Mouse (Mus musculus) urinary bladder, postnatal 0 days (tissue): ENCODE data around the gene Ret. TPM values are rescaled to one million over a fixed set of nuclear protein-coding genes. Genes with fewer than 3 reads are reported as not detected.

ENCODE experiments used
- polyA plus RNA-seq: library from polyadenylated mRNA; unstranded; fragments of >200 nt; fragmentation: Nextera tagmentation; extraction: Ambion mirVana; gene quantifications from 2 replicates; pipeline ENCODE4 v1.2.1, GENCODE M21; 2015

Gene Ret
- 0.22 and 0.40 TPM in 2 replicates for polyA plus RNA-seq

DNA sequence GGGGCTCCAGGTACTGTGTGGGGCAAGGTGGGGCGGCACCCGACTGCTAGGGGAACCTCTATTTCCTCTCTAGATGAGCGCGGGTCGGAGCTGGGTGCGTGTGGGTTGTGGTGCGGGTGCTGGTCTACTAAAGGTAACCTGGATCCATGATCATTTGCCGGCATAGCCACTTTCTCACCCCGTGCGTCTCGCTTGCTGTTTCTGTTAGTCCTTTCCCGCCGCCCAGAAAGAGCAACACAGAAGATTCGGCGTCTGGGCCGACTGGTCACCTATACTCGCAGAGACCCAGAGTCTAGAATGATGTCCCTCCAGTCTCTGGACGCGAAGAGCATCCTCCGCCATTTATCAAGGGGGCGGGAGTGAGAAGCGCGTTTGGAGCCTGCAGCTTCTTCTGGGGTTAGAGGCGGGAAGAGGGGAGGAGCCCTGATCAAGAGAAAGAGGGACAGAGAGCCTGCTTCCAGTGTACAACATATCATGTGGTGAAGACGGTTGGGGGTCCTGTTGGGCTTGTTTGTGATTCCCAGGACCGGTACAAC is at the start of gene Ret:
Ret (minus strand) TSS at position 279 of the 536 bp plus-strand sequence.

DNA sequence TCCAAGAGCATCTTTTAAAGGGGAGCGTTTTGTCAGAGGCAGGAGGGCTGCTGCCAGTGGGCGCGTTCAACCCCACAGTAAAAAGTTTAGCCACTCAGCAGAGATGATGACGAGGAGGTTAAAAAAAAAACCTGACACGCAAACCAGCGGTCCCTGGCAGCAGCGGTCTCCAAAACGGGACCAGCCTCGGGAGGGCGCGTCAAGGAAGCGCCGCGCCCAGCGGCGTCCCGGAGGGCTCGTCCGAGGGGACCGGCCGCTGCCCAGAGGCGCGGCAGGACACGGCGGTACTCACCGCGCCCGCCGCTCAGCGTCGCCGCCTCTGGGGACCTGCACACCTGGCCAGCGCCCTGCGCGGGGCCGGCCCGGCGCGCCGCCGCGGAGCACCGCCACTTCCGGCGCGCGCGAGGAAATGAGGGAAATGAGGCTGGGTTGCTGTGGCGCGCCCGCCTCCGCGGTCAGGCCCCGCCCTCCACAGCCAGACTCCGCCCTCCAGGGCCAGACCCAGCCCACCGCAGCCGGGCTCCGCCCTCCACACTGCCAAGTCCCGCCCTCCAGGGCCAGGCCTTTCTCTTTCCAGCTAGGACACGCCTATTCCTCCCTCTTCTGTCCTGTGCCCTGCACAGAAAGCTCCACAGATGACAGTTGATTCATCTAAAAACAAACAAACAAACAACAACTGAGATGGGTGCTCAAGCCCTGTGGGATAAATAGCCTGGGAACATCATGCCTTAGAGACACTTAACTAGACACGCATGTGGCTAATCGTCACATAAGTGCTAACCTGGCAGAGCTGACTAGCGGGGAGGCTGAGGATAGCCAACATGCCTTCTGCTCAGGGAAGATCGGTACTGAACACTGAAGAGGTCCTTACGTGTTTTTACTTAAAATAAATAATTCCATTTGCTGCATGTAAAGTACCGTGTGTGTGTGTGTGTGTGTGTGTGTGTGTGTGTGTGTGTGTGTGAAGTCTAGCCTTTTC is 58.5 kb downstream of the Ret start, which contains the start of gene Csgalnact2:
Csgalnact2 (minus strand) TSS at position 410 of the 979 bp plus-strand sequence.

Other genes with a start within 250 kb of the Ret start
- 0.19 and 0.48 TPM in 2 replicates for gene Rasgef1a, start 186.3 kb downstream of the Ret start, polyA plus RNA-seq
- 17.7 and 23.0 TPM in 2 replicates for gene Csgalnact2, start 58.6 kb downstream of the Ret start, polyA plus RNA-seq
- 12.8 and 14.3 TPM in 2 replicates for gene Bms1, start 221.8 kb upstream of the Ret start, polyA plus RNA-seq